Mouse (Mus musculus) limb, embryonic 14.5 days (tissue): ENCODE measurements at regions not wholly inside any gene's neighbourhood (a gene's known extent, or its start where the extent isn't known, plus 50 kb on each side); places are given as distances from the start of the nearest gene placed in this dataset.

ENCODE experiments used
- ATAC-seq: fragments of 200-750 bp; cut with Nextera tagmentation; 2 replicates; pipeline ENCODE4 v1.8.0; 2017; ENCODE audit warnings: low read depth, moderate number of reproducible peaks, moderate TSS enrichment; ENCODE audit not compliant: low FRiP score
- DNase-seq: peaks from one replicate; pipeline ENCODE4 v3.0.0-alpha.2; 2015; ENCODE audit warnings: low spot score
- H3K27ac ChIP-seq: fragments of 300-500 bp; sonication (generic); replicated peaks from 2 replicates; pipeline ENCODE4 v1.5.1; 2014; ENCODE audit warnings: low read depth, mild to moderate bottlenecking, low read length, moderate library complexity, mixed read lengths
- H3K27me3 ChIP-seq: fragments of 300-500 bp; sonication (generic); 2 replicates; pipeline ENCODE4 v1.6.1; 2014; ENCODE audit warnings: low read length, mixed read lengths; ENCODE audit not compliant: control insufficient read depth, insufficient read depth
- H3K36me3 ChIP-seq: fragments of 300-500 bp; sonication (generic); 2 replicates; pipeline ENCODE4 v1.6.1; 2014; ENCODE audit warnings: mild to moderate bottlenecking, low read length, moderate library complexity, mixed read lengths; ENCODE audit not compliant: control insufficient read depth, insufficient read depth
- H3K4me1 ChIP-seq: fragments of 300-500 bp; sonication (generic); 2 replicates; pipeline ENCODE4 v1.6.1; 2014; ENCODE audit warnings: antibody characterized with exemption, low read length, mixed read lengths; ENCODE audit not compliant: control insufficient read depth, insufficient read depth
- H3K4me2 ChIP-seq: fragments of 300-500 bp; sonication (generic); replicated peaks from 2 replicates; pipeline ENCODE4 v1.6.1; 2014; ENCODE audit warnings: low read depth, mild to moderate bottlenecking, low read length, moderate library complexity; ENCODE audit not compliant: severe bottlenecking
- H3K4me3 ChIP-seq: fragments of 300-500 bp; sonication (generic); replicated peaks from 2 replicates; pipeline ENCODE4 v1.5.1; 2014; ENCODE audit warnings: low read length
- H3K9ac ChIP-seq: fragments of 300-500 bp; sonication (generic); 2 replicates; pipeline ENCODE4 v1.6.1; 2014; ENCODE audit warnings: mild to moderate bottlenecking, low read depth, low read length, moderate library complexity; ENCODE audit not compliant: severe bottlenecking
- H3K9me3 ChIP-seq: fragments of 300-500 bp; sonication (generic); 2 replicates; pipeline ENCODE4 v1.6.1; 2016; ENCODE audit warnings: low read length; ENCODE audit not compliant: control insufficient read depth
- POLR2A ChIP-seq: fragments of 200-500 bp; IDR thresholded peaks from 2 replicates; pipeline ENCODE4 v1.8.0; 2012; ENCODE audit warnings: inconsistent platforms, mild to moderate bottlenecking, moderate library complexity, borderline replicate concordance; ENCODE audit not compliant: insufficient read depth, insufficient read length; ENCODE audit errors: extremely low read depth
- WGBS: fragments of 180-500 bp; shearing (Covaris S2); extraction: QIAGEN DNeasy Blood & Tissue Kit; methylation state at CpG from one replicate; pipeline ENCODE4 v1.1.7; 2014; 5-methylcytosine and 5-hydroxymethylcytosine counted together

DNA sequence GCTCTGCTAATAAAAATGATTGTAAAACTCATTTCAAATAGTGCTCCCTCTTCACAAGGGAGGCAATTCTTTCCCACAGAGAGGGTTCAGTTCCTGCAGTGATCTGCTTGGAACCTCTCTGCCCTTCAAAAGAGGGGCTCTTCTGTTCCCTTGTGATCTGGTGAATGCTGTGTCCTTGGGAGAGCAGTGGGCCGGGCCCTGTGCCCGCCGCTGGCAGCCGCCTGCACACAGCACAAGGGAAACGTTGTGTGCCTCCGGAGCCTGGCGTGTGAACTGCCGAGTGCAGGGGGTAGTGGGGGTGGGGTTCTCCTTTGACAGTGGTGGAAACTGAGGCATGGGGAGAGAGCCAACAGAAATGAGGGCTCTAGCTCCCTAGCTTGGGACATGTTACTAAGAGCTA is 54.4 kb upstream of the Csrp1 start:
- 57% methylated on average over 8 of the region's 8 CpGs for WGBS
- no peak overlapping the region for H3K27ac ChIP-seq
- no peak for DNase-seq

DNA sequence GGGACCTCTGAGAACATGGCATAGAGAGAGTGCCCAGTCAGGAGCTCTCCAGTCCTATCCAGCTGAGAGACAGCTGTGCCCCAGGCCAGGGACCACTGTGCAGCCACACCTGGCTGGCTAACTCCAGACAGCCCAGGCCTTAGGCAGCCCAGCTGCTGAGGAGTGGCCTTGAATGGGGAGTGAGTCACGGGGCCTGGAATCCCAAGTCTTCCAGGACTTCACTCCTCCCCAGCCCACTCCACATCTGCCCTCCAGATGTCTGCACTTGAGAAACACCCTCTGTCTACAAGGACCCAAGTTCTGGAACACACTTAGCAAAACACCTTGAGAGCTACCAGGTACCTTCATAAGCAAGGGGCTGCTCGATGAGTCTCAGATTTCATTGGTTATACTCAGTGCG is 51.5 kb upstream of the Csrp1 start:
- Histone ChIP-seq H3K27ac (no peak overlapping the region), H3K4me1 (peaks cover 30% of the 10 kb centered on the region), H3K9ac (no peak overlapping the region), H3K27me3 (no peaks in the 10 kb centered on the region), H3K4me2 (no peak overlapping the region), H3K36me3 (no peaks in the 10 kb centered on the region), H3K9me3 (no peaks in the 10 kb centered on the region), H3K4me3 (no peak overlapping the region)
- no peak for TF ChIP-seq POLR2A
- 18% methylated on average over 3 of the region's 3 CpGs for WGBS
- DNase-seq (peak; percentile 73), ATAC-seq (peak; percentile 81)

More for the DNA sequence above, 54.4 kb upstream of the Csrp1 start:
- no peaks in the 10 kb centered on the region for H3K27me3 ChIP-seq
- H3K9ac ChIP-seq: no peak overlapping the region
- peaks cover 31% of the 10 kb centered on the region for H3K4me1 ChIP-seq
- no peak for TF ChIP-seq POLR2A
- no peak overlapping the region for H3K4me3 ChIP-seq
- H3K4me2 ChIP-seq: no peak overlapping the region
- ATAC-seq: no peak
- no peaks in the 10 kb centered on the region for H3K36me3 ChIP-seq
- no peaks in the 10 kb centered on the region for H3K9me3 ChIP-seq

DNA sequence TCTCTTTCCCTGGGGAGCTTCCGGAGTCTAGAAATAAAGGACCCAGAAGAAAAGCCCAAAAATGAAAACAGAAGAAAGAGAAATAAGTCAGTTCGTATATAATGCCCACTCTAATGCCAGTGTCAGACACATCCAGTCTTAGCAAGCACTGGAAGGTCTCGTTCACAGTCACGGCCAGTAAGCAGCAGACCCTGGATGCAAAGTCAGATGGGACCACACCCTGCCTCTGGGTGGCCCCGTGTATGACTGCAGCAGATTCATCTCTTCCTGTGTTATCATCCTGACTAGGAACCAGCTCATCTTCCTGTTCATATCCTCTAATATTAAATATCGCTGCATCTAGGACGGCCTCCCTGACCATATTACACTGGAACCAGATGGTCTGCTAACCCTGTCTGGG is 50.9 kb upstream of the Csrp1 start:
- DNase-seq (no peak), ATAC-seq (no peak)
- Histone ChIP-seq H3K4me1 (peaks cover 30% of the 10 kb centered on the region), H3K36me3 (no peaks in the 10 kb centered on the region), H3K27me3 (no peaks in the 10 kb centered on the region), H3K9ac (no peak overlapping the region), H3K27ac (no peak overlapping the region), H3K4me3 (no peak overlapping the region), H3K9me3 (no peaks in the 10 kb centered on the region), H3K4me2 (no peak overlapping the region)
- WGBS: 70% methylated on average over 7 of the region's 7 CpGs
- no peak for TF ChIP-seq POLR2A

DNA sequence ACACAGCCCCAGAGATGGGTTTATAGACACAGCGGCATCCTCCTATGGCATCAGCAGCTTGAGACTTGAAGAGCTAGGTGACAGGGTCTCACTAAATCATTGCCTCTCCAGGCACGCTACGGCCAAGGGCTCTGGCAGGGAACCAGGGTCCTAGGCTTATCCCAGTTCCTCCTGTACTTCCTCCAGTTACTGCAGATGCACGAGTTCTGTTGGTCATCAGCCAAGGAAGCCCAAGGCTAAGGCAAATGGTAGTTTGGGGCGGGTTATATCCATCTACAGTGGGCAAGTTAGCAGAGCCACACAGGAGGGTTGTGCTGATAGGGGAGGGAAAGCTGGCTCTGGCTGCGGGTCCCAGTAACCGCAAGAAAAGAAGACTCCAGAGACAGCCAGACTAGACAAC is 50.1 kb upstream of the Csrp1 start:
- 55% methylated on average over 7 of the region's 7 CpGs for WGBS
- Histone ChIP-seq H3K27ac (no peak overlapping the region), H3K9me3 (no peaks in the 10 kb centered on the region), H3K4me1 (peaks cover 30% of the 10 kb centered on the region), H3K27me3 (no peaks in the 10 kb centered on the region), H3K36me3 (no peaks in the 10 kb centered on the region), H3K4me2 (no peak overlapping the region), H3K9ac (no peak overlapping the region), H3K4me3 (no peak overlapping the region)
- no peak for TF ChIP-seq POLR2A
- DNase-seq (no peak), ATAC-seq (no peak)
